Mouse (Mus musculus) liver, embryonic 14.5 days (tissue): ENCODE measurements around the gene Spopl. TPM values are rescaled to one million over a fixed set of nuclear protein-coding genes. Genes with fewer than 3 reads are reported as not detected.

Experiments
- ATAC-seq: fragments of 200-750 bp; cut with Nextera tagmentation; 2 replicates; pipeline ENCODE4 v1.8.0; 2017; ENCODE audit warnings: moderate number of reproducible peaks, mild to moderate bottlenecking, moderate library complexity; ENCODE audit not compliant: insufficient read depth
- DNase-seq, 3 experiments: peaks; one replicate each; pipeline ENCODE4 v3.0.0-alpha.2; 2012 to 2013; ENCODE audit warnings: low read depth in 3 of 3, low spot score in 3 of 3
- H3K27ac ChIP-seq: fragments of 300-500 bp; sonication (generic); 2 replicates; pipeline ENCODE4 v1.5.1; 2014; ENCODE audit warnings: moderate library complexity, mild to moderate bottlenecking, control low read depth, inconsistent platforms
- H3K27me3 ChIP-seq: fragments of 300-500 bp; sonication (generic); 2 replicates; pipeline ENCODE4 v1.6.1; 2014; ENCODE audit warnings: mild to moderate bottlenecking, low read length, moderate library complexity; ENCODE audit not compliant: control insufficient read depth, insufficient read depth
- H3K36me3 ChIP-seq: fragments of 300-500 bp; sonication (generic); replicated peaks from 2 replicates; pipeline ENCODE4 v1.6.1; 2014; ENCODE audit warnings: low read depth; ENCODE audit not compliant: control insufficient read depth, insufficient read depth
- H3K4me1 ChIP-seq, 2 experiments: fragments of 200-500 bp in 1 of 2; fragments of 300-500 bp in 1 of 2; sonication (generic) in 1 of 2; replicated peaks; 2 replicates each; pipeline ENCODE4 v1.6.1; 2012 to 2014; ENCODE audit warnings: antibody characterized with exemption in 1 of 2, inconsistent platforms in 1 of 2, low read length in 1 of 2; ENCODE audit not compliant: control insufficient read depth in 2 of 2, insufficient read depth in 2 of 2
- H3K4me2 ChIP-seq: fragments of 300-500 bp; sonication (generic); 2 replicates; pipeline ENCODE4 v1.6.1; 2014; ENCODE audit warnings: low read depth, mild to moderate bottlenecking, control low read depth, moderate library complexity
- H3K4me3 ChIP-seq, 2 experiments: fragments of 200-500 bp in 1 of 2; fragments of 300-500 bp in 1 of 2; sonication (generic) in 1 of 2; 2 replicates each; pipeline ENCODE4 v1.5.1; 2012 to 2014; ENCODE audit warnings: low read depth in 2 of 2, low read length in 2 of 2, mild to moderate bottlenecking in 2 of 2, control low read depth in 1 of 2, inconsistent platforms in 1 of 2, moderate library complexity in 1 of 2; ENCODE audit not compliant: insufficient read depth in 1 of 2
- H3K9ac ChIP-seq: fragments of 300-500 bp; sonication (generic); replicated peaks from 2 replicates; pipeline ENCODE4 v1.6.1; 2014; ENCODE audit warnings: mild to moderate bottlenecking, control low read depth, moderate library complexity
- H3K9me3 ChIP-seq: fragments of 300-500 bp; sonication (generic); 2 replicates; pipeline ENCODE4 v1.6.1; 2016; ENCODE audit warnings: low read length, mixed read lengths; ENCODE audit not compliant: control insufficient read depth
- CTCF ChIP-seq: IDR thresholded peaks from 2 replicates; pipeline ENCODE4 v1.5.1; 2016; ENCODE audit warnings: antibody characterized with exemption, low read depth, control low read depth
- EP300 ChIP-seq: IDR thresholded peaks from 2 replicates; pipeline ENCODE4 v1.6.1; 2016; ENCODE audit warnings: antibody characterized with exemption, low read depth
- WGBS: fragments of 180-500 bp; shearing (Covaris S2); extraction: QIAGEN DNeasy Blood & Tissue Kit; methylation state at CpG from one replicate; pipeline ENCODE4 v1.1.7; 2014; ENCODE audit not compliant: insufficient replicate concordance; 5-methylcytosine and 5-hydroxymethylcytosine counted together
- polyA plus RNA-seq, 2 experiments: library from polyadenylated mRNA; depleted of rRNA in 1 of 2; stranded (reverse) in 1 of 2; unstranded in 1 of 2; fragments of >200 nt; fragmentation: Nextera tagmentation in 1 of 2; extraction: Ambion mirVana in 1 of 2; gene quantifications; 2 replicates each; pipeline versions ENCODE4 v1.2.1 to v1.2.3; 2012 to 2014

Spopl gene
- polyA plus RNA-seq, 2 experiments: 3.2 to 7.2 TPM

GRCm38 (mm10) chr2:23481715-23482114 lies 90.2 kb downstream of the Spopl start:
- Histone ChIP-seq H3K9me3 (no peaks in the 10 kb centered on the region), H3K9ac (no peak overlapping the region), H3K36me3 (no peaks in the 10 kb centered on the region), H3K4me2 (no peak overlapping the region), H3K4me1 (no peaks in the 10 kb centered on the region), H3K4me3 (no peak overlapping the region), H3K27ac (no peak overlapping the region), H3K27me3 (no peaks in the 10 kb centered on the region)
- DNase-seq (no peak), ATAC-seq (no peak)
- TF ChIP-seq CTCF (no peak), EP300 (no peak)
- WGBS: 52% methylated on average over 1 of the region's 1 CpGs

- no peak overlapping the region for H3K4me3 ChIP-seq
- 48% methylated on average over 1 of the region's 1 CpGs for WGBS
- no peaks in the 10 kb centered on the region for H3K36me3 ChIP-seq
- H3K27me3 ChIP-seq: no peaks in the 10 kb centered on the region
- H3K4me2 ChIP-seq: no peak overlapping the region
- no peak overlapping the region for H3K9ac ChIP-seq
- H3K4me1 ChIP-seq: no peaks in the 10 kb centered on the region
- no peak for DNase-seq
- H3K9me3 ChIP-seq: no peaks in the 10 kb centered on the region
- H3K27ac ChIP-seq: no peak overlapping the region
- no peak for TF ChIP-seq CTCF
- no peak for TF ChIP-seq EP300
- ATAC-seq: no peak
These were observed 104.4 kb downstream of the Spopl start for GRCm38 (mm10) chr2:23467471-23467870.

- Histone ChIP-seq H3K4me3 (no peak overlapping the region), H3K9ac (no peak overlapping the region), H3K27ac (no peak overlapping the region), H3K4me1 (no peaks in the 10 kb centered on the region), H3K36me3 (no peaks in the 10 kb centered on the region), H3K4me2 (no peak overlapping the region), H3K9me3 (no peaks in the 10 kb centered on the region), H3K27me3 (no peaks in the 10 kb centered on the region)
- no peak for DNase-seq
- ATAC-seq: no peak
- no peak for TF ChIP-seq CTCF
- TF ChIP-seq EP300: no peak
These were observed 114.5 kb downstream of the Spopl start for GRCm38 (mm10) chr2:23457452-23457851.
